Mouse (Mus musculus): ENCODE results near the gene Trex1. TPM values are rescaled to one million over a fixed set of nuclear protein-coding genes. Genes with fewer than 3 reads are reported as not detected.

Gene Trex1
- polyA plus RNA-seq, 1 experiment, result 6.3 TPM

DNA sequence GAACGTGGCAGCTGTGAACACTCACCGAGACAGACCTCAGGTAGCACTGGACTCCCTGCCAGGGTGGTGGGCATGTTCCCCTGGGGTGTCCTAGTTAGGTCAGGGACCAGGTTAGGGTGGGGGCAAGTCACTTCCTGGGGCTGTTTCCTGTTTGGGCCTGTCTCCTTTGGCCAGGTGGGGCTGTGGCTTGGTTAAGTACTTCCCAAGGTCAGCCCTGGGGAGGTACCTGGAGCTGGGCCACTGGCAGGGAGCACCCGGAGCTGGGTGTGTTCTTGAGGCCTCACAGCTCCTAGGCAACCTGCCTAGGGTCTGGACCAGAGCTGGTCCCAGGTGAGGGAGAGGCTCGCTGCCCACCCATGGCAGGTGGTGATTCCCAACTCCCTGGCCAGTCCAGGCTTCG, 30.6 kb downstream of the Trex1 start:
- no peak for TF ChIP-seq POLR2A (IDR thresholded peaks at IDR 0.05; ENCODE audit: control insufficient read depth, low read depth, low read length)
- TF ChIP-seq CTCF (IDR thresholded peaks at IDR 0.05; ENCODE audit: control insufficient read depth, insufficient read depth, insufficient replicate concordance, low read depth, low read length), result no peak

DNA sequence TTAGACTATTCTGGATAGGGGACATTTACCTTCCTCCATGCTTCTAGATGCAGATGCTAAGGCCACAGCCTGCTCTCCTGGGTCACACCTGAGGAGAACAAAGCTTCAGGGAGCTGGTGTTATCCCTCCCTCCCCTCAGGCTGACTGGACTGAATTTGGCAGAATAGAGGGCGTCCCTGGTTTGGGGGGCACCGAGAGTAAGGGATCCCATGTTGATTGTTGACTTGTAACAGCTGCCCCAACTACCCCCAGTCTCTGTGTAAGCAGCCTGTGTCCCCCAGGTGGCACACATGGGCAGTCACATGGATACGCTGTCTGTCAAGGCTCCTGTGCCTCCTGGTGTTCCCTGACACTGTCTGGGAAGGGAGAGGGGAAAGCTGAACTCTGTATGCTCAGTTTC, 31.1 kb downstream of the Trex1 start:
- Histone ChIP-seq H3K27ac (ENCODE audit: control insufficient read depth, insufficient read depth, low read depth, low read length) (no peak overlapping the region), H3K4me3 (ENCODE audit: control insufficient read depth, low read depth, low read length) (no peak overlapping the region), H3K27me3 (ENCODE audit: control insufficient read depth, insufficient read depth, low read length) (no peaks in the 10 kb centered on the region), H3K36me3 (ENCODE audit: control insufficient read depth, insufficient read depth, low read length) (no peaks in the 10 kb centered on the region), H3K4me1 (ENCODE audit: control insufficient read depth, insufficient read depth, low read length) (no peaks in the 10 kb centered on the region)
- no peak for TF ChIP-seq CTCF (IDR thresholded peaks at IDR 0.05; ENCODE audit: control insufficient read depth, insufficient read depth, insufficient replicate concordance, low read depth, low read length)
- no peak for TF ChIP-seq POLR2A (IDR thresholded peaks at IDR 0.05; ENCODE audit: control insufficient read depth, low read depth, low read length)

More for the DNA sequence above, 30.6 kb downstream of the Trex1 start:
- no peak overlapping the region for H3K27ac ChIP-seq (ENCODE audit: control insufficient read depth, insufficient read depth, low read depth, low read length)
- H3K4me1 ChIP-seq (ENCODE audit: control insufficient read depth, insufficient read depth, low read length), result no peaks in the 10 kb centered on the region
- H3K36me3 ChIP-seq (ENCODE audit: control insufficient read depth, insufficient read depth, low read length), result no peaks in the 10 kb centered on the region
- no peak overlapping the region for H3K4me3 ChIP-seq (ENCODE audit: control insufficient read depth, low read depth, low read length)
- H3K27me3 ChIP-seq (ENCODE audit: control insufficient read depth, insufficient read depth, low read length), result no peaks in the 10 kb centered on the region

DNA sequence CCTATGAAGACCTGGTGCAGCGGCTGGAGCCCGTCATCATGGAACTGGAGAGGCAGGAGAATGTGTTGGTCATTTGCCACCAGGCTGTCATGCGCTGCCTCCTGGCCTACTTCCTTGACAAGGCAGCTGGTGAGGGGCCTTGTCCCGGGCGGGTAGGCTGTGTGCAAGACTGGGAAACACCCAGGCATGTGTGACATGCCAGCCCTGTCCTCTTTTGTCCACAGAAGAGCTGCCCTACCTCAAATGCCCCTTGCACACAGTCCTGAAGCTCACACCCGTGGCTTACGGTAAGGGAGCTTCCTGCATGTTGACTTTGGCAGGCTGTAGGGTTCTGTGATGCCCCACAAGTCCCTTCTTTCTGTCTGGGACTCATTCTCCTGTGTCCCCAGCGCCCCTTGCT, 32.0 kb downstream of the Trex1 start:
- TF ChIP-seq CTCF (IDR thresholded peaks at IDR 0.05; ENCODE audit: control insufficient read depth, insufficient read depth, insufficient replicate concordance, low read depth, low read length) (no peak), POLR2A (IDR thresholded peaks at IDR 0.05; ENCODE audit: control insufficient read depth, low read depth, low read length) (no peak)
- Histone ChIP-seq H3K4me3 (ENCODE audit: control insufficient read depth, low read depth, low read length) (no peak overlapping the region), H3K27ac (ENCODE audit: control insufficient read depth, insufficient read depth, low read depth, low read length) (no peak overlapping the region), H3K36me3 (ENCODE audit: control insufficient read depth, insufficient read depth, low read length) (no peaks in the 10 kb centered on the region), H3K27me3 (ENCODE audit: control insufficient read depth, insufficient read depth, low read length) (no peaks in the 10 kb centered on the region), H3K4me1 (ENCODE audit: control insufficient read depth, insufficient read depth, low read length) (no peaks in the 10 kb centered on the region)

DNA sequence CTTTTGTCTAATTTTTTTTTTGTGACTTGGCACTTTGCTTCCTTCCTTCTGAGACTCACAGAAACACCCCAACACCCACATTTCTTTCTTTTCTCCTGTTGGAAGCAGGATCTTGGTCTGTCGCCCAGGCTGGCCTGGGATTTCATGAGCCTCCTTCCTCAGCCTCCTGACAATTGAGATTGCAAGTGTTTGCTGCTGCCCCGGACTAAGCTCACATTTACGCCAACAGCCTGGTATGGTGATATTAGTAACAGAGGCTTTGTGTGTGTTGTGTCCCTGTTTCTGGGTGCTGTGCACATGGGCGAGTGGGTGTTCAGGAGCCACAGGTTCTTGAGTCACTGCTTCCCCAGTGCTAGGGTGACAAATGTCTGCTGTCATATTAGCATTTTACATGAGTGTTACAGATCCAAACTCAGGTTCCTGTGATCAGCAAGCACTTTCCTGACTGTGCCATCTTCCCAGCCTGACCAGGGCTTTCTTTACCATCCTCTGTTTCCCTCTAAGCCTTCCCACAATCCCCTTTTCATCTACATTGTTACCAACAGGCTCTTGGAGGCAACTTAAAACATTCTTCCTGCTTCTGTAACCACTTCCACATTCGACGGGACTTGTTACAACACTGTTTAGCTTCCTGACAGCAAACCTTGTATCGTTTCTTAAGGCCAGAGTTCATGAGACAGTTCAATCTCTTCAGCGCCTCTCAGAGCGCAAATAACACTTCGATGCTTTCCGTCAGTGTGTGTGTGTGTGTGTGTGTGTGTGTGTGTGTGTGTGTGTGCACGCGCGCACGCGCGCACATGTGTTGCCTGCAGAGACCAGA, 36.5 kb downstream of the Trex1 start:
- TF ChIP-seq POLR2A (IDR thresholded peaks at IDR 0.05; ENCODE audit: control insufficient read depth, low read depth, low read length) (no peak), CTCF (IDR thresholded peaks at IDR 0.05; ENCODE audit: control insufficient read depth, insufficient read depth, insufficient replicate concordance, low read depth, low read length) (no peak)
- no peaks in the 10 kb centered on the region for H3K27me3 ChIP-seq (ENCODE audit: control insufficient read depth, insufficient read depth, low read length)
- H3K27ac ChIP-seq (ENCODE audit: control insufficient read depth, insufficient read depth, low read depth, low read length), result no peak overlapping the region
- no peaks in the 10 kb centered on the region for H3K4me1 ChIP-seq (ENCODE audit: control insufficient read depth, insufficient read depth, low read length)
- no peaks in the 10 kb centered on the region for H3K36me3 ChIP-seq (ENCODE audit: control insufficient read depth, insufficient read depth, low read length)
- H3K4me3 ChIP-seq (ENCODE audit: control insufficient read depth, low read depth, low read length), result no peak overlapping the region

DNA sequence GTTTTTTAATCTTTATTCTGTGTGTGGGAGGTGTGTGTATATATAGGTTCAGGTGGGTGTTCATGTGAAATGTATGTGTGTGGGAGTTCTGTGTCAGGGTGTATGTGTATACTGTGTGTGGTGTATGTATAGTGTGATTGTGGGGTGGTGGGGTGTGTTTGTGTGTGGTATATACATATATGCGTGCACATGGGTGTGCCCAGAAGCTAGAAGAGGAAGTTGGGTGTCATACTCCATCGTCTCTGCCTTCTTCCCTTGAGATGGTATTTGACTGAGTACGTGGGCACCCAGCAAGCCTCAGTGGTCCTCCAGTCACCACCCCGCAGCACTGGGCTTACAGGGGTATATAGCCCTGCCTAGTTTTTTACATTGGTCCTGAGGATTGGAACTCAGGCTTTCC, 38.1 kb downstream of the Trex1 start:
- Histone ChIP-seq H3K4me3 (ENCODE audit: control insufficient read depth, low read depth, low read length) (no peak overlapping the region), H3K36me3 (ENCODE audit: control insufficient read depth, insufficient read depth, low read length) (no peaks in the 10 kb centered on the region), H3K4me1 (ENCODE audit: control insufficient read depth, insufficient read depth, low read length) (no peaks in the 10 kb centered on the region), H3K27ac (ENCODE audit: control insufficient read depth, insufficient read depth, low read depth, low read length) (no peak overlapping the region), H3K27me3 (ENCODE audit: control insufficient read depth, insufficient read depth, low read length) (no peaks in the 10 kb centered on the region)
- TF ChIP-seq POLR2A (IDR thresholded peaks at IDR 0.05; ENCODE audit: control insufficient read depth, low read depth, low read length) (no peak), CTCF (IDR thresholded peaks at IDR 0.05; ENCODE audit: control insufficient read depth, insufficient read depth, insufficient replicate concordance, low read depth, low read length) (no peak)

DNA sequence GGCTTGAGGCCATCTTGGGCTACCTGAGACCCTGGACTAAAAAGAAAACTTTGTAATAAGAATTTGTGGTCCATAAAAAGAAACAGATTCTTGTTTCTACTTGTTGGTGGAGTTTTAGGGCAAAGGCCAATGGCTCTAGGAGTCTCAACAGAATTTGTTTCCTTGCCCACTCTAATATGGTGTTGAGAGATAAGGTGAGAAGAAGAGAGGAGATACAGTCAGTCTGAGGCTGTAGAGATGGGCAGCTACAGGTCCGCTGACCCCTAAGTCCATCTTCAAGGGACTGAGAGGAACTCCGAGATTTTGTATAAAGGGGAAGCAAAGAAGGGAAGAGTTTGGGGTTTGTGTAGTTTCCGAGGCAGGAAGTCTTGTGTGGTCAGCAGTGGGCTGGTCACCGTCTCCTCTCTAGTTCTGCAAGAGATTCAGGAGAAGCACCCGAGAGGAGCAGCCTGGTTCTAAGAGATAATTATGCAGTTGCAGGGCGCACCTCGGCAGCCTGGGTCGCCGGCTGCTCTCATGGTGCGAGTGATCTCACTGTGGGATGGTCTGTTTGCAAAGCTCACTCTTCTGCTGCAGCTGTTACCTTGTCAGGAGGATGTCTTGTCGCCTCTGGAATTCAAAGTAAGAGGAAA, 42.4 kb downstream of the Trex1 start:
- no peak overlapping the region for H3K4me3 ChIP-seq (ENCODE audit: control insufficient read depth, low read depth, low read length)
- TF ChIP-seq CTCF (IDR thresholded peaks at IDR 0.05; ENCODE audit: control insufficient read depth, insufficient read depth, insufficient replicate concordance, low read depth, low read length) (no peak), POLR2A (IDR thresholded peaks at IDR 0.05; ENCODE audit: control insufficient read depth, low read depth, low read length) (no peak)

DNA sequence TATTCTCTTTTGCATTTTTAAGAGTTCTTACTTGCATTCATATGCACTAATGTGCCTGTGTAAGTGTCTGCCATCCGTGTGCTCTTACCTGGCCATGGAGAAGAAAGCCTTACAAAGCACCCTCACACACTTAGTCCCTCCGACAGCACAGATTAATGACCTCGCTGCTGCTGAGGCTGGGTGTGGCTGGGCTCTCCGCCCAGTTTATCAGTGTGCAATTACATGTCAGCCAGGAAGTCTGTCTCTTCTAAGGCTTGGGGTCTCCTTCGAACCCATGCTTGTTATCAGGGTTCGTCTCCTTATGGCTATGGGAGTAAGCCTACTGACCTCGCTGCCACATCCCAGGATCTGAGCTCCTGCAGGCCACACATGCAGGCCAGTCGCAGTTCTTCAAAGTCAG, 44.1 kb downstream of the Trex1 start:
- H3K4me3 ChIP-seq (ENCODE audit: control insufficient read depth, low read depth, low read length), result no peak overlapping the region
- no peaks in the 10 kb centered on the region for H3K27me3 ChIP-seq (ENCODE audit: control insufficient read depth, insufficient read depth, low read length)
- TF ChIP-seq POLR2A (IDR thresholded peaks at IDR 0.05; ENCODE audit: control insufficient read depth, low read depth, low read length) (no peak), CTCF (IDR thresholded peaks at IDR 0.05; ENCODE audit: control insufficient read depth, insufficient read depth, insufficient replicate concordance, low read depth, low read length) (no peak)

More for the DNA sequence above, 42.4 kb downstream of the Trex1 start:
- no peaks in the 10 kb centered on the region for H3K4me1 ChIP-seq (ENCODE audit: control insufficient read depth, insufficient read depth, low read length)
- H3K27ac ChIP-seq (ENCODE audit: control insufficient read depth, insufficient read depth, low read depth, low read length), result no peak overlapping the region
- H3K27me3 ChIP-seq (ENCODE audit: control insufficient read depth, insufficient read depth, low read length), result no peaks in the 10 kb centered on the region
- peaks cover 3% of the 10 kb centered on the region for H3K36me3 ChIP-seq (ENCODE audit: control insufficient read depth, insufficient read depth, low read length)

More for the DNA sequence above, 44.1 kb downstream of the Trex1 start:
- Histone ChIP-seq H3K4me1 (ENCODE audit: control insufficient read depth, insufficient read depth, low read length) (no peaks in the 10 kb centered on the region; the same call in 1 of the 2 replicates), H3K27ac (ENCODE audit: control insufficient read depth, insufficient read depth, low read depth, low read length) (no peak overlapping the region), H3K36me3 (ENCODE audit: control insufficient read depth, insufficient read depth, low read length) (peaks cover 3% of the 10 kb centered on the region)
